Mouse (Mus musculus): ENCODE measurements around the gene Dnm1.

Dnm1 gene

GRCm38 (mm10) chr2:32361437-32361836 is 8.3 kb upstream of the Dnm1 start:
- DNase-seq, result peak; percentile 78

GRCm38 (mm10) chr2:32360741-32361140 is 7.6 kb upstream of the Dnm1 start:
- peak; percentile 83 for DNase-seq

GRCm38 (mm10) chr2:32358381-32358780 is 5.2 kb upstream of the Dnm1 start:
- DNase-seq, result no peak

GRCm38 (mm10) chr2:32357710-32358109 is 4.6 kb upstream of the Dnm1 start:
- no peak for DNase-seq

- DNase-seq, result no peak
These were observed 3.1 kb upstream of the Dnm1 start for GRCm38 (mm10) chr2:32356216-32356615.

- no peak for DNase-seq
These were observed 1.3 kb upstream of the Dnm1 start for GRCm38 (mm10) chr2:32354336-32354895.

- DNase-seq, result no peak
These were observed 698 bp upstream of the Dnm1 start for GRCm38 (mm10) chr2:32353836-32354235.

- DNase-seq, result peak; percentile 76
These were observed 759 bp downstream of the Dnm1 start, which contains the start of gene Ciz1 for GRCm38 (mm10) chr2:32352151-32353006. Gene Ciz1, plus strand, starts transcription at chr2:32352327.

- DNase-seq, result peak; percentile 60
These were observed 1.6 kb downstream of the Dnm1 start for GRCm38 (mm10) chr2:32351471-32351961.

GRCm38 (mm10) chr2:32350471-32351051 is 2.6 kb downstream of the Dnm1 start:
- DNase-seq, result no peak

GRCm38 (mm10) chr2:32349625-32350255 is 3.4 kb downstream of the Dnm1 start:
- DNase-seq, result peak; percentile 63

GRCm38 (mm10) chr2:32348311-32348710 is 4.8 kb downstream of the Dnm1 start:
- peak; percentile 70 for DNase-seq

GRCm38 (mm10) chr2:32347019-32347418 is 6.1 kb downstream of the Dnm1 start:
- DNase-seq, result no peak

GRCm38 (mm10) chr2:32344598-32345321 is 8.4 kb downstream of the Dnm1 start:
- no peak for DNase-seq

GRCm38 (mm10) chr2:32344056-32344455 is 9.1 kb downstream of the Dnm1 start:
- DNase-seq, result no peak

GRCm38 (mm10) chr2:32343351-32343671 is 9.8 kb downstream of the Dnm1 start:
- DNase-seq, result no peak

GRCm38 (mm10) chr2:32342539-32343350 is 10.4 kb downstream of the Dnm1 start:
- DNase-seq, result peak; percentile 86

- DNase-seq, result no peak
These were observed 11.1 kb downstream of the Dnm1 start for GRCm38 (mm10) chr2:32342039-32342438.

GRCm38 (mm10) chr2:32341634-32341939 is 11.6 kb downstream of the Dnm1 start:
- DNase-seq, result no peak

GRCm38 (mm10) chr2:32340836-32341633 is 12.1 kb downstream of the Dnm1 start:
- peak; percentile 68 for DNase-seq

Measured in right cerebral cortex, postnatal 25 days (tissue).